Mouse (Mus musculus): ENCODE measurements around the gene Nrip2. TPM values are rescaled to one million over a fixed set of nuclear protein-coding genes. Genes with fewer than 3 reads are reported as not detected.

Gene Nrip2
- total and polyA plus RNA-seq, 2 experiments from 2014 or later, result 1.6 to 8.2 TPM

- Histone ChIP-seq H3K4me3 (ENCODE audit: low read depth, low read length) (no peak overlapping the region), H3K4me1 (ENCODE audit: control insufficient read depth, insufficient read depth) (no peaks in the 10 kb centered on the region), H3K4me2 (ENCODE audit: low read depth, low read length) (no peak overlapping the region), H3K9ac (replicated peaks; ENCODE audit: low read depth, low read length) (no peak overlapping the region), H3K27ac (ENCODE audit: low read depth) (no peak overlapping the region), H3K36me3 (replicated peaks; ENCODE audit: control insufficient read depth, insufficient read depth, low read length) (no peaks in the 10 kb centered on the region), H3K27me3 (ENCODE audit: control insufficient read depth, insufficient read depth, low read length) (no peaks in the 10 kb centered on the region), H3K9me3 (replicated peaks; ENCODE audit: control insufficient read depth, low read length) (no peaks in the 10 kb centered on the region)
- DNase-seq (ENCODE audit: low spot score), result no peak
- no peak for ATAC-seq (ENCODE audit: insufficient read depth, low read depth)
- 74% methylated on average over 14 of the region's 14 CpGs for WGBS
- TF ChIP-seq CTCF (IDR thresholded peaks at IDR 0.05; ENCODE audit: low read depth) (no peak), EP300 (IDR thresholded peaks at IDR 0.05; ENCODE audit: low read depth) (no peak)
These were observed 61.8 kb downstream of the Nrip2 start for GRCm38 (mm10) chr6:128460729-128461503.

- Histone ChIP-seq H3K36me3 (replicated peaks; ENCODE audit: control insufficient read depth, insufficient read depth, low read length) (no peaks in the 10 kb centered on the region), H3K9me3 (replicated peaks; ENCODE audit: control insufficient read depth, low read length) (no peaks in the 10 kb centered on the region), H3K4me2 (ENCODE audit: low read depth, low read length) (no peak overlapping the region), H3K27me3 (ENCODE audit: control insufficient read depth, insufficient read depth, low read length) (no peaks in the 10 kb centered on the region), H3K4me3 (ENCODE audit: low read depth, low read length) (no peak overlapping the region), H3K4me1 (ENCODE audit: control insufficient read depth, insufficient read depth) (no peaks in the 10 kb centered on the region), H3K9ac (replicated peaks; ENCODE audit: low read depth, low read length) (no peak overlapping the region), H3K27ac (ENCODE audit: low read depth) (no peak overlapping the region)
- ATAC-seq (ENCODE audit: insufficient read depth, low read depth), result no peak
- DNase-seq (ENCODE audit: low spot score), result no peak
- TF ChIP-seq CTCF (IDR thresholded peaks at IDR 0.05; ENCODE audit: low read depth) (no peak), EP300 (IDR thresholded peaks at IDR 0.05; ENCODE audit: low read depth) (no peak)
These were observed 62.5 kb downstream of the Nrip2 start for GRCm38 (mm10) chr6:128461606-128462005.

GRCm38 (mm10) chr6:128464996-128465395 lies 65.9 kb downstream of the Nrip2 start:
- no peaks in the 10 kb centered on the region for H3K9me3 ChIP-seq (replicated peaks; ENCODE audit: control insufficient read depth, low read length)
- H3K27ac ChIP-seq (ENCODE audit: low read depth), result no peak overlapping the region
- no peaks in the 10 kb centered on the region for H3K4me1 ChIP-seq (ENCODE audit: control insufficient read depth, insufficient read depth)
- WGBS, result 78% methylated on average over 4 of the region's 4 CpGs
- H3K4me2 ChIP-seq (ENCODE audit: low read depth, low read length), result no peak overlapping the region
- no peaks in the 10 kb centered on the region for H3K36me3 ChIP-seq (replicated peaks; ENCODE audit: control insufficient read depth, insufficient read depth, low read length)
- no peak overlapping the region for H3K9ac ChIP-seq (replicated peaks; ENCODE audit: low read depth, low read length)
- H3K27me3 ChIP-seq (ENCODE audit: control insufficient read depth, insufficient read depth, low read length), result no peaks in the 10 kb centered on the region
- no peak overlapping the region for H3K4me3 ChIP-seq (ENCODE audit: low read depth, low read length)
- DNase-seq (ENCODE audit: low spot score) (no peak), ATAC-seq (ENCODE audit: insufficient read depth, low read depth) (no peak)
- no peak for TF ChIP-seq EP300 (IDR thresholded peaks at IDR 0.05; ENCODE audit: low read depth)
- TF ChIP-seq CTCF (IDR thresholded peaks at IDR 0.05; ENCODE audit: low read depth), result no peak

Other genes starting within 250 kb of the Nrip2 start
- gene Tead4, start 98.5 kb upstream of the Nrip2 start, total RNA-seq (2014; rRNA removed; ENCODE audit: low replicate concordance), result 3.2 and 4.2 TPM in 2 replicates
- 1.3 and 1.5 TPM in 2 replicates for gene Tead4, start 98.5 kb upstream of the Nrip2 start, polyA plus RNA-seq (2015; fragmentation: Nextera tagmentation; extraction: Ambion mirVana)
- 3.2 and 5.1 TPM in 2 replicates for gene Tulp3, start 43.4 kb upstream of the Nrip2 start, total RNA-seq (2014; rRNA removed; ENCODE audit: low replicate concordance)
- gene Tulp3, start 43.4 kb upstream of the Nrip2 start, polyA plus RNA-seq (2015; fragmentation: Nextera tagmentation; extraction: Ambion mirVana), result 3.7 and 5.1 TPM in 2 replicates
- 10.9 and 22.6 TPM in 2 replicates for gene Rhno1, start 36.4 kb upstream of the Nrip2 start, total RNA-seq (2014; rRNA removed; ENCODE audit: low replicate concordance)
- 34.7 and 39.3 TPM in 2 replicates for gene Rhno1, start 36.4 kb upstream of the Nrip2 start, polyA plus RNA-seq (2015; fragmentation: Nextera tagmentation; extraction: Ambion mirVana)
- gene Foxm1, start 36.3 kb upstream of the Nrip2 start, total RNA-seq (2014; rRNA removed; ENCODE audit: low replicate concordance), result 19.0 and 23.8 TPM in 2 replicates
- gene Foxm1, start 36.3 kb upstream of the Nrip2 start, polyA plus RNA-seq (2015; fragmentation: Nextera tagmentation; extraction: Ambion mirVana), result 4.8 and 5.4 TPM in 2 replicates
- not detected in 2 replicates for gene Tex52, start 23.8 kb upstream of the Nrip2 start, total RNA-seq (2014; rRNA removed; ENCODE audit: low replicate concordance)
- not detected in 2 replicates for gene Tex52, start 23.8 kb upstream of the Nrip2 start, polyA plus RNA-seq (2015; fragmentation: Nextera tagmentation; extraction: Ambion mirVana)
- gene Gm44596, start 23.8 kb upstream of the Nrip2 start, total RNA-seq (2014; rRNA removed; ENCODE audit: low replicate concordance), result not detected in 2 replicates
- not detected in 2 replicates for gene Gm44596, start 23.8 kb upstream of the Nrip2 start, polyA plus RNA-seq (2015; fragmentation: Nextera tagmentation; extraction: Ambion mirVana)
- gene Itfg2, start 25.6 kb downstream of the Nrip2 start, total RNA-seq (2014; rRNA removed; ENCODE audit: low replicate concordance), result 29.2 and 62.3 TPM in 2 replicates
- 22.0 and 22.6 TPM in 2 replicates for gene Itfg2, start 25.6 kb downstream of the Nrip2 start, polyA plus RNA-seq (2015; fragmentation: Nextera tagmentation; extraction: Ambion mirVana)
- gene Fkbp4, start 39.4 kb downstream of the Nrip2 start, total RNA-seq (2014; rRNA removed; ENCODE audit: low replicate concordance), result 148 and 154 TPM in 2 replicates
- 217 and 226 TPM in 2 replicates for gene Fkbp4, start 39.4 kb downstream of the Nrip2 start, polyA plus RNA-seq (2015; fragmentation: Nextera tagmentation; extraction: Ambion mirVana)
- gene Pzp, start 127.4 kb downstream of the Nrip2 start, total RNA-seq (2014; rRNA removed; ENCODE audit: low replicate concordance), result 0.27 and 0.85 TPM in 2 replicates
- 0.96 and 1.00 TPM in 2 replicates for gene Pzp, start 127.4 kb downstream of the Nrip2 start, polyA plus RNA-seq (2015; fragmentation: Nextera tagmentation; extraction: Ambion mirVana)
- gene A2ml1, start 182.3 kb downstream of the Nrip2 start, total RNA-seq (2014; rRNA removed; ENCODE audit: low replicate concordance), result 1.4 TPM in 1 of 2 replicates, not detected in the other
- 0.30 and 0.73 TPM in 2 replicates for gene A2ml1, start 182.3 kb downstream of the Nrip2 start, polyA plus RNA-seq (2015; fragmentation: Nextera tagmentation; extraction: Ambion mirVana)
- not detected in 2 replicates for gene Klrb1a, start 224.2 kb downstream of the Nrip2 start, total RNA-seq (2014; rRNA removed; ENCODE audit: low replicate concordance)
- gene Klrb1a, start 224.2 kb downstream of the Nrip2 start, polyA plus RNA-seq (2015; fragmentation: Nextera tagmentation; extraction: Ambion mirVana), result 0.19 TPM in 1 of 2 replicates, not detected in the other